Mouse (Mus musculus) myocyte (in vitro differentiated cells): Measurements from ENCODE around the gene Prrc2b.

Experiments used
- E2F4 ChIP-seq: IDR thresholded peaks from one replicate; pipeline ENCODE4 v1.6.1; 2011; ENCODE audit warnings: mild to moderate bottlenecking, control low read depth, moderate library complexity; ENCODE audit not compliant: insufficient read depth
- MAX ChIP-seq: IDR thresholded peaks from one replicate; pipeline ENCODE4 v1.6.1; 2011; ENCODE audit warnings: low read depth, mild to moderate bottlenecking, control low read depth
- MYOD1 ChIP-seq, 3 experiments: IDR thresholded peaks; one replicate each; pipeline ENCODE4 v1.6.1; 2011; ENCODE audit warnings: control low read depth in 2 of 3, low read depth in 2 of 3, mild to moderate bottlenecking in 2 of 3, moderate library complexity in 1 of 3; ENCODE audit not compliant: insufficient read length in 2 of 3, control insufficient read depth in 1 of 3
- MYOG ChIP-seq, 3 experiments: IDR thresholded peaks; one replicate each; pipeline ENCODE4 v1.6.1; 2011; ENCODE audit warnings: control low read depth in 2 of 3, low read depth in 2 of 3, mild to moderate bottlenecking in 2 of 3; ENCODE audit not compliant: insufficient read length in 2 of 3, control insufficient read depth in 1 of 3, insufficient read depth in 1 of 3
- POLR2A ChIP-seq: IDR thresholded peaks from one replicate; pipeline ENCODE4 v1.6.1; 2011; ENCODE audit warnings: low read depth, mild to moderate bottlenecking, control low read depth, moderate library complexity; ENCODE audit not compliant: insufficient read length
- POLR2AphosphoS2 ChIP-seq: IDR thresholded peaks from one replicate; pipeline ENCODE4 v1.6.1; 2011; ENCODE audit warnings: low read depth, control low read depth; ENCODE audit not compliant: insufficient read length
- SRF ChIP-seq: IDR thresholded peaks from one replicate; pipeline ENCODE4 v1.6.1; 2011; ENCODE audit warnings: low read depth; ENCODE audit not compliant: control insufficient read depth, insufficient read length
- TCF12 ChIP-seq: IDR thresholded peaks from one replicate; pipeline ENCODE4 v1.6.1; 2011; ENCODE audit warnings: mild to moderate bottlenecking, control low read depth; ENCODE audit not compliant: poor library complexity, insufficient read depth, severe bottlenecking
- TCF3 ChIP-seq: IDR thresholded peaks from one replicate; pipeline ENCODE4 v1.6.1; 2011; ENCODE audit warnings: low read depth, control low read depth; ENCODE audit not compliant: insufficient read length
- USF1 ChIP-seq: IDR thresholded peaks from one replicate; pipeline ENCODE4 v1.6.1; 2011; ENCODE audit warnings: low read depth, mild to moderate bottlenecking, control low read depth, moderate library complexity

DNA sequence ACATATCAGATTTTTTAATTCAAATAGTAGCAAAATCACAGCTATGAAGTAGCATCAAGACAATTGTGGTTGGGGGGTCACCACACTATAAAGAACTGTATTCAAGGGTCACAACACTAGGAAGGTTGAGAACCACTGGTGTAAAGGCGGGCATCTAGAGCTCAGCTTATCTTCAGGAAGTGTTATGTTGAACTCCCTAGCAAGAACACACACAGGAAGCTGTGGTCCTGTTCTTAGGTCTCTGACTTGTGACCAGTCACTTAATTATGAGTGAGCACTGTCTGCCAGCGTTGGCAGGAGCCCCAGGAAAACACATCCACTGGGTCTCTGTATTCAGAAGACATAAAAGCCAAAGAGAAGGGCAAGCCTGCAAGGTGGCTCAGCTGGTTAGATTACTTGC, 131.4 kb downstream of the Prrc2b start:
- TF ChIP-seq TCF3 (no peak), POLR2A (no peak), SRF (no peak), POLR2AphosphoS2 (no peak), TCF12 (no peak), MYOG (IDR thresholded peaks at IDR 0.05; ENCODE audit: control insufficient read depth in 1 of 3, insufficient read depth in 1 of 3, insufficient read length in 2 of 3, low read depth in 2 of 3) (no peak), E2F4 (no peak), USF1 (no peak), MAX (no peak), MYOD1 (IDR thresholded peaks at IDR 0.05; ENCODE audit: control insufficient read depth in 1 of 3, insufficient read length in 2 of 3, low read depth in 2 of 3) (no peak)
